Mouse (Mus musculus) heart, embryonic 12.5 days (tissue): ENCODE measurements around the gene Tmem252. TPM values are rescaled to one million over a fixed set of nuclear protein-coding genes. Genes with fewer than 3 reads are reported as not detected.
A peak's percentile ranks its signal among the peaks of the same experiment; 100 is the strongest.

Experiments
- ATAC-seq: fragments of 200-750 bp; cut with Nextera tagmentation; 2 replicates; pipeline ENCODE4 v1.8.0; 2017; ENCODE audit warnings: moderate TSS enrichment, moderate library complexity; ENCODE audit not compliant: insufficient number of reproducible peaks, low FRiP score
- H3K27ac ChIP-seq: fragments of 300-500 bp; sonication (generic); 2 replicates; pipeline ENCODE4 v1.5.1; 2016; ENCODE audit warnings: mild to moderate bottlenecking, moderate library complexity; ENCODE audit not compliant: poor library complexity, severe bottlenecking
- H3K27me3 ChIP-seq: fragments of 300-500 bp; sonication (generic); replicated peaks from 2 replicates; pipeline ENCODE4 v1.6.1; 2016; ENCODE audit warnings: mild to moderate bottlenecking, moderate library complexity
- H3K36me3 ChIP-seq: fragments of 300-500 bp; sonication (generic); 2 replicates; pipeline ENCODE4 v1.6.1; 2016; ENCODE audit warnings: mild to moderate bottlenecking, moderate library complexity
- H3K4me1 ChIP-seq: fragments of 300-500 bp; sonication (generic); replicated peaks from 2 replicates; pipeline ENCODE4 v1.6.1; 2016; ENCODE audit warnings: mild to moderate bottlenecking
- H3K4me2 ChIP-seq: fragments of 300-500 bp; sonication (generic); 2 replicates; pipeline ENCODE4 v1.6.1; 2016; ENCODE audit warnings: mild to moderate bottlenecking, moderate library complexity
- H3K4me3 ChIP-seq: fragments of 300-500 bp; sonication (generic); 2 replicates; pipeline ENCODE4 v1.5.1; 2016; ENCODE audit warnings: mild to moderate bottlenecking
- H3K9ac ChIP-seq: fragments of 300-500 bp; sonication (generic); 2 replicates; pipeline ENCODE4 v1.6.1; 2016; ENCODE audit warnings: mild to moderate bottlenecking, moderate library complexity
- H3K9me3 ChIP-seq: fragments of 300-500 bp; sonication (generic); replicated peaks from 2 replicates; pipeline ENCODE4 v1.6.1; 2016; ENCODE audit warnings: mild to moderate bottlenecking, moderate library complexity
- WGBS: fragments of 180-500 bp; shearing (Covaris S2); methylation state at CpG from one replicate; pipeline ENCODE4 v1.1.7; 2016; 5-methylcytosine and 5-hydroxymethylcytosine counted together
- polyA plus RNA-seq: library from polyadenylated mRNA; unstranded; fragments of >200 nt; fragmentation: Nextera tagmentation; extraction: Ambion mirVana; gene quantifications from 2 replicates; pipeline ENCODE4 v1.2.1, GENCODE M21; 2016

Tmem252 gene
- polyA plus RNA-seq, 1 experiment from 2014 or later = 3.8 TPM

GRCm38 (mm10) chr19:24703680-24704079, 29.9 kb downstream of the Tmem252 start:
- Histone ChIP-seq H3K36me3 (no peaks in the 10 kb centered on the region), H3K4me1 (peaks cover 30% of the 10 kb centered on the region), H3K4me3 (no peak overlapping the region), H3K27me3 (no peaks in the 10 kb centered on the region), H3K9me3 (no peaks in the 10 kb centered on the region), H3K9ac (no peak overlapping the region), H3K4me2 (no peak overlapping the region), H3K27ac (no peak overlapping the region)
- 72% methylated on average over 8 of the region's 8 CpGs for WGBS
- no peak for ATAC-seq

GRCm38 (mm10) chr19:24704326-24704725, 30.5 kb downstream of the Tmem252 start:
- no peaks in the 10 kb centered on the region for H3K36me3 ChIP-seq
- H3K27me3 ChIP-seq = no peaks in the 10 kb centered on the region
- no peaks in the 10 kb centered on the region for H3K9me3 ChIP-seq
- H3K4me3 ChIP-seq = no peak overlapping the region
- WGBS = 91% methylated on average over 2 of the region's 2 CpGs
- H3K4me1 ChIP-seq = peaks cover 30% of the 10 kb centered on the region
- no peak overlapping the region for H3K9ac ChIP-seq
- no peak for ATAC-seq
- H3K27ac ChIP-seq = no peak overlapping the region
- no peak overlapping the region for H3K4me2 ChIP-seq

GRCm38 (mm10) chr19:24705395-24705794, 31.6 kb downstream of the Tmem252 start:
- WGBS = 59% methylated on average over 1 of the region's 1 CpGs
- Histone ChIP-seq H3K27ac (no peak overlapping the region), H3K4me1 (peaks cover 31% of the 10 kb centered on the region), H3K4me3 (no peak overlapping the region), H3K4me2 (no peak overlapping the region), H3K36me3 (no peaks in the 10 kb centered on the region), H3K9ac (no peak overlapping the region), H3K9me3 (no peaks in the 10 kb centered on the region), H3K27me3 (no peaks in the 10 kb centered on the region)
- ATAC-seq = no peak

GRCm38 (mm10) chr19:24707071-24707906, 33.5 kb downstream of the Tmem252 start:
- H3K27ac ChIP-seq = peak overlapping the region; percentile 72
- H3K36me3 ChIP-seq = no peaks in the 10 kb centered on the region
- no peak for ATAC-seq
- no peaks in the 10 kb centered on the region for H3K27me3 ChIP-seq
- no peaks in the 10 kb centered on the region for H3K9me3 ChIP-seq
- 0 out of 2 replicates have a peak overlapping the region, but pooled peaks have one; percentile 9 for H3K4me2 ChIP-seq
- H3K9ac ChIP-seq = 0 out of 2 replicates have a peak overlapping the region, but pooled peaks have one; percentile 3
- no peak overlapping the region for H3K4me3 ChIP-seq
- WGBS = 71% methylated on average over 7 of the region's 7 CpGs
- H3K4me1 ChIP-seq = peaks cover 31% of the 10 kb centered on the region

GRCm38 (mm10) chr19:24708032-24708431, 34.2 kb downstream of the Tmem252 start:
- 0 out of 2 replicates have a peak overlapping the region, but pooled peaks have one; percentile 9 for H3K4me2 ChIP-seq
- peak overlapping the region; percentile 72 for H3K27ac ChIP-seq

GRCm38 (mm10) chr19:24716303-24717097, 42.7 kb downstream of the Tmem252 start:
- no peak overlapping the region for H3K4me2 ChIP-seq
- no peak overlapping the region for H3K27ac ChIP-seq
- no peaks in the 10 kb centered on the region for H3K27me3 ChIP-seq
- ATAC-seq = no peak
- H3K9ac ChIP-seq = no peak overlapping the region
- peaks cover 7% of the 10 kb centered on the region; the same call in 1 of the 2 replicates for H3K36me3 ChIP-seq
- H3K4me3 ChIP-seq = no peak overlapping the region
- H3K4me1 ChIP-seq = no peaks in the 10 kb centered on the region
- WGBS = 80% methylated on average over 7 of the region's 7 CpGs
- H3K9me3 ChIP-seq = no peaks in the 10 kb centered on the region

More at GRCm38 (mm10) chr19:24708032-24708431, 34.2 kb downstream of the Tmem252 start:
- Histone ChIP-seq H3K36me3 (0 out of 2 replicates have a peak, but pooled peaks cover 2% of the 10 kb centered on the region), H3K4me1 (peaks cover 31% of the 10 kb centered on the region), H3K9ac (no peak overlapping the region), H3K9me3 (no peaks in the 10 kb centered on the region), H3K27me3 (no peaks in the 10 kb centered on the region), H3K4me3 (no peak overlapping the region)
- 23% methylated on average over 7 of the region's 7 CpGs for WGBS
- peak; percentile 57 for ATAC-seq

- peaks cover 5% of the 10 kb centered on the region; the same call in 1 of the 2 replicates for H3K36me3 ChIP-seq
- no peak overlapping the region for H3K4me3 ChIP-seq
- H3K27me3 ChIP-seq = no peaks in the 10 kb centered on the region
- H3K4me2 ChIP-seq = no peak overlapping the region
- H3K9me3 ChIP-seq = no peaks in the 10 kb centered on the region
- WGBS = 83% methylated on average over 1 of the region's 1 CpGs
- H3K9ac ChIP-seq = no peak overlapping the region
- no peak overlapping the region for H3K27ac ChIP-seq
- ATAC-seq = no peak
- H3K4me1 ChIP-seq = no peaks in the 10 kb centered on the region; the same call in 1 of the 2 replicates
Observed at GRCm38 (mm10) chr19:24718021-24718420, 44.2 kb downstream of the Tmem252 start.

- H3K9me3 ChIP-seq = no peaks in the 10 kb centered on the region
- 82% methylated on average over 4 of the region's 4 CpGs for WGBS
- no peak overlapping the region for H3K9ac ChIP-seq
- H3K36me3 ChIP-seq = peaks cover 5% of the 10 kb centered on the region; the same call in 1 of the 2 replicates
- peaks cover 8% of the 10 kb centered on the region for H3K4me1 ChIP-seq
- ATAC-seq = no peak
- H3K27me3 ChIP-seq = no peaks in the 10 kb centered on the region
- no peak overlapping the region for H3K4me3 ChIP-seq
- no peak overlapping the region for H3K4me2 ChIP-seq
- H3K27ac ChIP-seq = no peak overlapping the region
Observed at GRCm38 (mm10) chr19:24719504-24719903, 45.7 kb downstream of the Tmem252 start.

- no peaks in the 10 kb centered on the region for H3K27me3 ChIP-seq
- no peak overlapping the region for H3K9ac ChIP-seq
- H3K9me3 ChIP-seq = no peaks in the 10 kb centered on the region
- peaks cover 13% of the 10 kb centered on the region for H3K4me1 ChIP-seq
- peaks cover 5% of the 10 kb centered on the region; the same call in 1 of the 2 replicates for H3K36me3 ChIP-seq
- no peak overlapping the region for H3K4me3 ChIP-seq
- H3K4me2 ChIP-seq = no peak overlapping the region
- ATAC-seq = no peak
- H3K27ac ChIP-seq = no peak overlapping the region
Observed at GRCm38 (mm10) chr19:24720448-24720847, 46.6 kb downstream of the Tmem252 start.

GRCm38 (mm10) chr19:24724362-24724761, 50.6 kb downstream of the Tmem252 start:
- ATAC-seq = no peak
- H3K4me2 ChIP-seq = no peak overlapping the region
- no peaks in the 10 kb centered on the region for H3K9me3 ChIP-seq
- no peak overlapping the region; the same call in 1 of the 2 replicates for H3K27ac ChIP-seq
- H3K4me3 ChIP-seq = no peak overlapping the region
- no peaks in the 10 kb centered on the region for H3K27me3 ChIP-seq
- H3K36me3 ChIP-seq = peaks cover 9% of the 10 kb centered on the region
- H3K4me1 ChIP-seq = peaks cover 13% of the 10 kb centered on the region
- no peak overlapping the region for H3K9ac ChIP-seq
- WGBS = 60% methylated on average over 10 of the region's 10 CpGs

- H3K9ac ChIP-seq = no peak overlapping the region
- H3K4me1 ChIP-seq = peaks cover 4% of the 10 kb centered on the region; the same call in 1 of the 2 replicates
- no peaks in the 10 kb centered on the region for H3K9me3 ChIP-seq
- H3K36me3 ChIP-seq = peaks cover 15% of the 10 kb centered on the region
- H3K27me3 ChIP-seq = no peaks in the 10 kb centered on the region
- WGBS = 71% methylated on average over 5 of the region's 5 CpGs
- ATAC-seq = no peak
- H3K27ac ChIP-seq = no peak overlapping the region
- no peak overlapping the region for H3K4me3 ChIP-seq
- H3K4me2 ChIP-seq = no peak overlapping the region
Observed at GRCm38 (mm10) chr19:24730661-24731060, 56.9 kb downstream of the Tmem252 start.
